Mouse (Mus musculus): ENCODE measurements at regions not wholly inside any gene's neighbourhood (a gene's known extent, or its start where the extent isn't known, plus 50 kb on each side); places are given as distances from the start of the nearest gene placed in this dataset.
A peak's percentile ranks its signal among the peaks of the same experiment; 100 is the strongest.

- no peak for DNase-seq
Measured at GRCm38 (mm10) chr13:47298010-47298409, 175.6 kb downstream of the Rnf144b start.

- no peak for DNase-seq
Measured at GRCm38 (mm10) chr13:47300486-47300885, 178.0 kb downstream of the Rnf144b start.

- no peak for DNase-seq
Measured at GRCm38 (mm10) chr13:47301070-47301469, 178.6 kb downstream of the Rnf144b start.

- DNase-seq: no peak
Measured at GRCm38 (mm10) chr13:47309492-47309891, 187.0 kb downstream of the Rnf144b start.

DNA sequence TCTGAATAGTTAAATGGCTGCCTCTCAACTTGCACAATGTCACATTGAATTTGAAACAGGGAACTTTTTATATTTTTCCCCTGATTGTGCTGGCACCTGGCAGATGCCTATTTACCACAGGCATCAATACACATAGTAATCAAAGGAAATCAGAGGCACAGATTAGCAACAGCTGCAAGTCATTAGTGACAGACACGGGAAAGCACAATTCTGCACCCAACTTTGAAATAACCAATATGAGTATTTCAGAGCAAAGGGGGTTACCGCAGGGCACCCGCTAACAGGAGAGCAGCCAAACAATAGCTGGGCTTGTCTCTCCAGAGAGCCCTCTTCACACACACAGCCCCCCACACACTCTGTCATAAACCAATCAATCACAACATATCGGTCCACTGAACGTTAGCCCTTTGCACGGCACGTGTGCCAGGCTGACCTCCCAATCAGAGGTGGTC is 188.3 kb downstream of the Rnf144b start:
- DNase-seq: no peak

DNA sequence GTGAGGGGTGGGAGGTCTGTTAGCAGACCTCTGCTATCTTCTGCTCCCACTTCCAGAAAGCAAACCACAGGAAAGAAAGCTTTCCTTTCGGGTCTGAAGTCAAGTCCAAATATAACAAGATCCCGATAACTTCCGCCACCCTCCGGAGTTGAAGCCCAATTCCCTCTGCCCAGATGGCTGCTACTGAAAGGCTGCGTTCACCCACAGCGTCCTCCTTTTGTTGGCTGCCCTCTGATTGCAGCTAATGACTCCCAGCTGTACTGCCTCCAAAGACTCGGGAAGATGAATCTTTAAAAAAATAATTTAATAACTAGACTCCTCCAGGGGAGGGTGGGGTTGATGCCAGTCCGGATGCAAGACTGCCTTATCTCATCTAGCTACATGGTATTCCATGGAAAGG is 197.1 kb downstream of the Rnf144b start:
- no peak for DNase-seq

DNA sequence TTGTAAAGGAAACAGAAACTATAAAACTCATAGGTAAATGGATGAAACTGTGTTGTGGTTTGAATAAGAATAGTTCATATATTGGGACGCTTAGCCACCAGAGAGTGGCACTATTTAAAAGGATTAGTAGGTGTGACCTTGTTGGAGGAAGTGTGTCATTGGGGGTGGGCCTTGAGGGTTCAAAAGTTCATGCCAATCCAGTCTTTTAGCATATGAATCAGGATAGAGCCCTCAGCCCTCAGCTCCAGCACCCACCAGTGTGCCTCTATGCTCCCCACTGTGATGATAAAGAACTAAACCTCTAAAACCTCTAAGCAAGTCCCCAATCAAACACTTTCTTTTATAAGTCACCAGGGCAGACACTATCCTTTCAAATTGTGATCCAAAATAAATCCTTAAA is 199.4 kb downstream of the Rnf144b start:
- no peak for DNase-seq

DNA sequence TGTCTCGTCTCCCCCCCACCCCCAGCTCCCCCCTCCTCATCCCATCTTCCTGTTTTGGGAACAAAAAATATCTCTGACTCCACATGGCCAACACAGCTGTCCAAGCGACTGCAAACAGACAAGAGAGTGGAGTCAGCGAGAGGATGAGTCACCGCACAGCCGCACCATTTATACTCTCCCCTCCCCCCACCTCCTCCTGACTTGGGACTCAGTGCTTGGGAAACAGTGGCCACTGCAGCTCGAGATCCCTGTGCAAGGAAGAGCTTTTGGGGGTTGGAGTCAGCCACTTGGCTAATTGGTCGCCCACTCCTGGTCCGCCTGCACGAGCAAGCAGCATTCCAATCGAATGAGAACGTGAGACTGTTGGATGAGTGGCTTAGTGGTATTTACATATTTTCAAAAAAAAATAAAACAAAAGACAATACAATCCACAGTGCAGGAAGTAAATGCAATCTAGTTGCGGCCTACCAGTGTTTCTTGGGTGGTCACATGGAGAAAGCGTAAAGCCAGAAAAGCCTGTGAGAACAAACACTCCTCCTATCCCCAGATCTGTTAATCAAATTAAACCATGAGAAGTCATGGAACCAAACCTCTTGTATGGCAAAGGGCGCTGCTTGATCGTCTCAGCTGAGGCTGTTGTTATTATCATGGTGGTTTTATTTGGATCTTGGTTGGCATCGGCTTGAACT is 213.7 kb downstream of the Rnf144b start:
- DNase-seq: no peak

- DNase-seq: no peak
Measured at GRCm38 (mm10) chr13:47336865-47337441, 214.5 kb downstream of the Rnf144b start.

DNA sequence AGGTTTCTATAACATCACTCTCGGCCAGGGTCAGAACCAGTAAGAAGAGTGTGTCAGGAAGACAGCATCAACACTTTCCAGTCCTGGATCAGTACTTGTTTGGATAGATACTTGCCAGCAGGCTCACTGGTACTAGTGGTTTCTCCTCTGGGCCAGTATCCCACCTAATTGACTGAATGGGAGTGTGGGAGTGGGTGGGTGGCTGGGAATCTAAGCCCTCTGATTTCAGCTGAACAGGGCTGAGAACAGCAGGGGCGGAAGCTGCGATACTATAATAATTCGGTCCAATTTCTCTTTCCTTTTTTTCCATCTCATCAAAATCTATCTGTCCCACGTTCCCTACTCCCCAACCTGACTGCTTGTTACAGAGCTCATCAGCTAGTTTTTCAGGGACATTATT is 217.0 kb downstream of the Rnf144b start:
- DNase-seq: no peak

DNA sequence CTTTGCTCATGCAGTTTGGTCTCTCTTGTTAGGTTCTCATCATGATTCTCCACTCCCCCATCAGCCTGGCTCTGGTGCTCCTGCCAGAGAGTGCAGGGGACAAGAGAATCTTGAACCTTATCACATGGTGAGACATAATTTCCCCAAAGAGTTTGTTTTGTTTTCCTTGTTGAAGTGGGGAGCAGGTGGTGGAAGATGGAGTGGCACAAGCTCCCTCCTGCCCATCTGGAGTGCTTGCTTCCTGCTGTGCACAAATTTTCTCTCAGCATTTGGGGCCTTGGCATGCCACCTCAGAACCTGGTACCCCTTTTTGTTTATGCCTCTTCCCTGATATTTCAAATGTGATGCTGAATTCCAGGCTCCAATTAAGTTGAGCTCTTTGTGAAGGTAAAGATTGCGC is 219.9 kb downstream of the Rnf144b start:
- DNase-seq: peak; percentile 14

DNA sequence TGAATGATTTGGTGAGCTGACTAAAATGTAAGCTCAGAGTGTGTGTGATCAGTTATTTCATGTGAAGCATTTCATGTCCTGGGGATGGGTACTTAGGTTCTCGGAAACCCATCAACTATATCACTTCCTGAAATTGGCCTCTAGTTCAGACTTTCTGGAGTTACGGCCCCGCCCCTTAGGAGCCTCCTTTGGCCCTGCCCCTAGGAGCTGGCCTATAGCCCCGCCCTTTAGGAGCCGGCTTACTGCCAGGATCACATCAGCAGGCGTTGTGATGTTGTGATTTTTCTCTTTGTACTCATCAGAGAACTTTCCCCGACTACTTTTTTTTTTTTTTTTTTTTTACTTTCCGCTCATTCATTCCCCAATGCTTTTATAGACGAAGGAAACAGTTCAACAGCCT is 223.1 kb downstream of the Rnf144b start:
- DNase-seq: no peak

DNA sequence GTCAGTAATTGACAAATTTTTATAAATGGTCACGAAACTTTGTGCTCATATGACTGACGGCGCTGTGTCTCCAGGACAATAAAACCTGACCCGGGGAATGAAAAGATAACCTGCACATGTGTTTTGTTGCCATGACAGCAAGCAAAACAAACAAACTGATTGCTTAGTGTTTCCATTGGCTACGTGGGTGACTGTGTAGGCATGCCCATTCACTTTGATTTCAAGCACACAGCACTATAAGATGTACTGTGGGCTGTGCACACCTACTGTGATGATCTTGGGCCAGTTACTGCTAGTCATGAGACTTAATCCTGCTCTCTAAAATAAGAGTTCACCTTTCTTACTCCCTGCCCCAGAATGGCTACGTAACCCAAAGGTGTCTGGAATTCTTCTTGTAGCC is 225.4 kb downstream of the Rnf144b start:
- DNase-seq: no peak

GRCm38 (mm10) chr13:47348517-47349145 is 226.2 kb downstream of the Rnf144b start:
- DNase-seq: peak; percentile 62

DNA sequence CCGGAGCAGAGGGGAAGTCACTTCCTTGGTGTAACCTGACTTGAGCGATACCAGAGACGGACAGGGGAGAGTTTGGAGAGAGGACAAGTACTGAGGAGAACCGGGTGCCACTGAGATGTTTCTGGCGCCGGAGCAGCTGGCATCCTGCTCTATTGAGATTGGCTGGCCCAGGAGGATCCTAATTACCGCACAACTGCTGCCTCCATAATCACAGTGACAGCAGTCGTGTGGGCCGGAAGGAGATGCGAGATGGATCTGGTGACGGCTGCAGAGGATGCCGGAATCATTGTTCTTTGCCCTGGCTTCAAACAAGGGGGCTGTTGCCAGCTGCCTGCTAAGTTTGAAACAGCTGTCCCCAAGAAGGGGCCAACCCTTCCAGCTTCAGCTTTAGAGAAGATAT is 232.0 kb downstream of the Rnf144b start:
- DNase-seq: no peak

DNA sequence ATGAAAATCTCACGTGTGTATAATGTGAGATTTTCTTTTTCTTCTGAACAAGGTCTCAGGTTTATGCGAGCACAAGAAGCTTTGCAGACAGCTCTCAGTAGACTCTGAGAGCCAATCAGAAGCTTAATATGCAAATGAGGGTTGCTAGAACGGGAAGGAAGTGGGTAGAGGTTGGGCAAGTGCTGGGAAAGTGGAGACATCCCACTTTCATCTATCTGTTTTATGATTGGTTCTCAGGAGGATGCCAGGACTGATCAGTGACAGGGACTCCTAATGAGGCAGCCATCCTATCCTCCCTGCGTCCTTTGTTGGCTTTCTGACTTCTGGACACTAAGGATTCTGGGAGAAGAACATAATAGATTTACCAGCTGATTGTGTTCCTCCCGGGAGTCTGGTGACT is 232.7 kb downstream of the Rnf144b start:
- DNase-seq: no peak

- no peak for DNase-seq
Measured at GRCm38 (mm10) chr13:47358986-47359385, 236.5 kb downstream of the Rnf144b start.

DNA sequence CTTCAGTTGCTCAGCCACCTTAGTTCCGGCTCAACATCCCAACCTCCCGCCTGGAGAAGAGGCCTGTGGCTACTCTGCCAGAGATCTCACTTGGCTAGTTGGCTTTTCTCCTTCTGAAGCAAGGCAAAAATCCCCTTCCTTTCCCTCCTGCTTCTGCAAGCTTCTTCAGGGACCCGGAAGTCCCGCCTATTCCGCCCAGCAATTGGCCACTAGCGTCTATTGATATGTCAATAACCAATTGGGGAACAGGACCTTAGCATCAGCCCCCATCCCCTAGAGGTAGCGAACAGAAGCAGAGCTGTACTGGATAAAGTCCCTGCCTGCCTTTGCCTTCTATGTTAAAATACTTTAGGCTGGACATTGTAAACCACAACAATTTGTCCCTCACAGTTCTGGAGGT is 243.3 kb downstream of the Rnf144b start:
- no peak for DNase-seq

- DNase-seq: no peak
Measured at GRCm38 (mm10) chr13:47368041-47368823, 245.8 kb downstream of the Rnf144b start.

- DNase-seq: no peak
Measured at GRCm38 (mm10) chr13:47374583-47374982, 252.1 kb downstream of the Rnf144b start.

DNA sequence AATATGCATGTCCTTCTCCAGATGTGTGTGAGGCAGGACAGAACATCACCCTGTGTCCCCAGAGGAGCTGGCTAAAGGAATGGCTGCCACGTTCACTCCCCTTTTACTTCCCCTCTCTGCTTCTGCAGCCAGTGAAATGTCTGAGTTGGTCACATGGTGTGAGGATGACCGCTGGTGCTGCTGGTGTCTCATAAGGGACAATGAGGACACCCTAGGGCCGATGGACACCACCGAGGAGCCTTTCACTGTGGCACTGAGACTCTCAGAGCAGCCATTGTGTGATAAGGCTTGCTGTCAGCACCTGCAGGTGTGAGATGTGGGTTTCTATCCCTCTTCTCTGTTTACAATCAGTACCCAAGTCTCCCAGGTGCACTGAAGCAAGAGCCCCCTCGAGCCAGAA is 268.6 kb downstream of the Rnf144b start:
- DNase-seq: no peak

DNA sequence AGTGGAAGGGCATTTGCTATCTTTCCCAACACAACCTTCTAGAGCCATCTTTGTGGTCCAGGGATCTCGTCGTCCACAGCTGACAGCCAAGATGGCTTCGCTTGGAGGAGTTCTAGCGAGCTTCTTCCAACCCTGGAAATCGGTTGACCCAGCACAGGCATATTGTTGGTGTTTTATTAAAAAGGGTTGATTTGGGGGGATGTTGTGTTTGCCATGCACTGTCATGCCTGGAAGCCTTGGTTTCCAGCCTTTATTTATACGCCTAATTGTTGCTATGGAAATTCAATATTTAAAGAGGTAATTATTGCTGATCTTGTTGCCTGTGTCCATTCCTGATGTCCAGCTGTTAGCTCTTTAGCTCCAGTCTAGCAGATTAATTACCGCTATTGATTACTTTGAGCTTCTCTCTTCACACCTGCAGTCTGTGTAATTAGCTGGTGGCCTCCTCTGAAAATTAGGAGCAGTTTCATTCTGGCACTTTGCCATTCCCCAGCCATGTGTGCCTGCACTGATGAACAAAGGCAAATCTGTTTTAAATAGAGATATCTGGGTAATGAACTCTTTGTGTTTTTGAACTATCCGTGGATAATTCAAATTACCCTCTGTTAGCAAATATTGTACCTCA is 275.4 kb downstream of the Rnf144b start:
- no peak for DNase-seq

GRCm38 (mm10) chr13:47398976-47399375 is 276.5 kb downstream of the Rnf144b start:
- DNase-seq: no peak
